Mouse (Mus musculus): ENCODE measurements around the gene Plcl2.
"Not testable (repeated sequence)": the region's sequence is repeated elsewhere in the genome, so short reads cannot be mapped to it uniquely, and the experiment has no call there.

Plcl2 gene

GRCm38 (mm10) chr17:50537786-50538185, 28.6 kb downstream of the Plcl2 start:
- DNase-seq: no peak

- no peak for DNase-seq
Measured at GRCm38 (mm10) chr17:50544860-50545259, 35.7 kb downstream of the Plcl2 start.

GRCm38 (mm10) chr17:50545274-50545673, 36.1 kb downstream of the Plcl2 start:
- DNase-seq: no peak

GRCm38 (mm10) chr17:50552130-50552529, 42.9 kb downstream of the Plcl2 start:
- DNase-seq: no peak

- DNase-seq: no peak
Measured at GRCm38 (mm10) chr17:50557566-50558238, 48.5 kb downstream of the Plcl2 start.

GRCm38 (mm10) chr17:50558239-50558625, 49.0 kb downstream of the Plcl2 start:
- no peak for DNase-seq

- DNase-seq: no peak
Measured at GRCm38 (mm10) chr17:50565376-50566123, 56.3 kb downstream of the Plcl2 start.

GRCm38 (mm10) chr17:50568846-50569245, 59.6 kb downstream of the Plcl2 start:
- no peak for DNase-seq

GRCm38 (mm10) chr17:50570228-50570627, 61.0 kb downstream of the Plcl2 start:
- not testable (repeated sequence) for DNase-seq

GRCm38 (mm10) chr17:50570681-50571398, 61.6 kb downstream of the Plcl2 start:
- DNase-seq: no peak

GRCm38 (mm10) chr17:50574161-50574560, 65.0 kb downstream of the Plcl2 start:
- DNase-seq: peak; percentile 26

- no peak for DNase-seq
Measured at GRCm38 (mm10) chr17:50580416-50580815, 71.2 kb downstream of the Plcl2 start.

GRCm38 (mm10) chr17:50586834-50587233, 77.6 kb downstream of the Plcl2 start:
- no peak for DNase-seq

GRCm38 (mm10) chr17:50587941-50588340, 78.7 kb downstream of the Plcl2 start:
- DNase-seq: no peak

- no peak for DNase-seq
Measured at GRCm38 (mm10) chr17:50600178-50600577, 91.0 kb downstream of the Plcl2 start.

GRCm38 (mm10) chr17:50600696-50601095, 91.5 kb downstream of the Plcl2 start:
- no peak for DNase-seq

- no peak for DNase-seq
Measured at GRCm38 (mm10) chr17:50606890-50607289, 97.7 kb downstream of the Plcl2 start.

GRCm38 (mm10) chr17:50609908-50610307, 100.7 kb downstream of the Plcl2 start:
- DNase-seq: no peak

GRCm38 (mm10) chr17:50620794-50621537, 111.8 kb downstream of the Plcl2 start:
- no peak for DNase-seq

GRCm38 (mm10) chr17:50621996-50622395, 112.8 kb downstream of the Plcl2 start:
- no peak for DNase-seq

- DNase-seq: no peak
Measured at GRCm38 (mm10) chr17:50625584-50625983, 116.4 kb downstream of the Plcl2 start.

GRCm38 (mm10) chr17:50627658-50628057, 118.5 kb downstream of the Plcl2 start:
- no peak for DNase-seq

GRCm38 (mm10) chr17:50628716-50629115, 119.5 kb downstream of the Plcl2 start:
- DNase-seq: no peak

All from kidney, postnatal 10 days (tissue).